Mouse (Mus musculus) gastrocnemius, postnatal 10 days (tissue): ENCODE results near the gene St6galnac3. TPM values are rescaled to one million over a fixed set of nuclear protein-coding genes. Genes with fewer than 3 reads are reported as not detected.
"Not testable (repeated sequence)": the region's sequence is repeated elsewhere in the genome, so short reads cannot be mapped to it uniquely, and the experiment has no call there.

ENCODE experiments used
- DNase-seq: peaks from one replicate; pipeline ENCODE4 v3.0.0; 2021; ENCODE audit warnings: mixed read lengths
- long read RNA-seq, 2 experiments: library from polyadenylated mRNA; stranded (forward); transcript quantifications; one replicate each; pipeline ENCODE4 v2.0.0; 2021
- total RNA-seq, 2 experiments: library from RNA; stranded (reverse); gene quantifications; 2 replicates each; pipeline ENCODE4 v1.2.3; 2021

St6galnac3 gene
- total RNA-seq: 1 to 10 TPM; 1.5 to 5.1 TPM
- long read RNA-seq, experiment 1: 0 reads
- long read RNA-seq, experiment 2: 0 reads

GRCm38 (mm10) chr3:153724701-153725668 lies at the start of gene St6galnac3:
TSS of gene St6galnac3 (minus strand) at chr3:153725174.
- DNase-seq: peak; percentile 77

GRCm38 (mm10) chr3:153774568-153774967 lies 49.6 kb upstream of the St6galnac3 start:
- no peak for DNase-seq

- no peak for DNase-seq
These were observed 46.5 kb upstream of the St6galnac3 start for GRCm38 (mm10) chr3:153771479-153771878.

- no peak for DNase-seq
These were observed 45.6 kb upstream of the St6galnac3 start for GRCm38 (mm10) chr3:153770573-153770972.

GRCm38 (mm10) chr3:153769220-153769619 lies 44.2 kb upstream of the St6galnac3 start:
- no peak for DNase-seq

GRCm38 (mm10) chr3:153765171-153765570 lies 40.2 kb upstream of the St6galnac3 start:
- DNase-seq: no peak

GRCm38 (mm10) chr3:153764760-153765159 lies 39.8 kb upstream of the St6galnac3 start:
- DNase-seq: no peak

GRCm38 (mm10) chr3:153761171-153761570 lies 36.2 kb upstream of the St6galnac3 start:
- DNase-seq: no peak

- no peak for DNase-seq
These were observed 34.3 kb upstream of the St6galnac3 start for GRCm38 (mm10) chr3:153759269-153759668.

- DNase-seq: no peak
These were observed 31.6 kb upstream of the St6galnac3 start for GRCm38 (mm10) chr3:153756500-153756996.

- DNase-seq: not testable (repeated sequence)
These were observed 30.9 kb upstream of the St6galnac3 start for GRCm38 (mm10) chr3:153755785-153756326.

- DNase-seq: no peak
These were observed 26.5 kb upstream of the St6galnac3 start for GRCm38 (mm10) chr3:153751435-153751834.

GRCm38 (mm10) chr3:153749359-153749758 lies 24.4 kb upstream of the St6galnac3 start:
- no peak for DNase-seq

- DNase-seq: no peak
These were observed 23.3 kb upstream of the St6galnac3 start for GRCm38 (mm10) chr3:153748293-153748692.

- DNase-seq: no peak
These were observed 20.1 kb upstream of the St6galnac3 start for GRCm38 (mm10) chr3:153745099-153745498.

- DNase-seq: no peak
These were observed 19.5 kb upstream of the St6galnac3 start for GRCm38 (mm10) chr3:153744447-153744846.

GRCm38 (mm10) chr3:153741800-153742199 lies 16.8 kb upstream of the St6galnac3 start:
- DNase-seq: no peak

GRCm38 (mm10) chr3:153739351-153739750 lies 14.4 kb upstream of the St6galnac3 start:
- no peak for DNase-seq

GRCm38 (mm10) chr3:153738421-153738820 lies 13.4 kb upstream of the St6galnac3 start:
- DNase-seq: no peak

GRCm38 (mm10) chr3:153736756-153737280 lies 11.8 kb upstream of the St6galnac3 start:
- no peak for DNase-seq

GRCm38 (mm10) chr3:153735796-153736549 lies 11.0 kb upstream of the St6galnac3 start:
- DNase-seq: no peak

GRCm38 (mm10) chr3:153734741-153735140 lies 9.8 kb upstream of the St6galnac3 start:
- DNase-seq: no peak
